Mouse (Mus musculus): ENCODE measurements at regions not wholly inside any gene's neighbourhood (a gene's known extent, or its start where the extent isn't known, plus 50 kb on each side); places are given as distances from the start of the nearest gene placed in this dataset.
A peak's percentile ranks its signal among the peaks of the same experiment; 100 is the strongest.

DNA sequence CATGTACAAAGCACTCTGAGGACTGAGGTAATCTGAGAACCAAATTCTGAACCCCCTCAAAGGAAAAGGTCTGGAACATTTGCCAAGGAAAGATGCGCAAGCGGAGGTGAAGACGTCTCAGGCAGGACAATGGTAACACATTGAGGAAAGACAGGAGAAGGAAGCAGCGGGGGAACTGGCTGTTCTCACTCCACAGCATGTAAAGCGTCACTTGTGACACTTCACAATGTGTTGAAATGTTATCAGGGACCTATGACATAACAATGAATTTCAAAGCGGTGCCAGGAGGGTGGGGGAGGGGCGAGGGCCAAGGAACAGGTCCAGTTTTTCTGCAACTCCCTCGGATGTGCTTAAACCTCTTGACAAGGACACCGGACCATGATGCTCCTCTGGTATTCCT lies 515.3 kb upstream of the Adgrl2 start:
- no peak for DNase-seq (ENCODE audit: low spot score in 2 of 2)

DNA sequence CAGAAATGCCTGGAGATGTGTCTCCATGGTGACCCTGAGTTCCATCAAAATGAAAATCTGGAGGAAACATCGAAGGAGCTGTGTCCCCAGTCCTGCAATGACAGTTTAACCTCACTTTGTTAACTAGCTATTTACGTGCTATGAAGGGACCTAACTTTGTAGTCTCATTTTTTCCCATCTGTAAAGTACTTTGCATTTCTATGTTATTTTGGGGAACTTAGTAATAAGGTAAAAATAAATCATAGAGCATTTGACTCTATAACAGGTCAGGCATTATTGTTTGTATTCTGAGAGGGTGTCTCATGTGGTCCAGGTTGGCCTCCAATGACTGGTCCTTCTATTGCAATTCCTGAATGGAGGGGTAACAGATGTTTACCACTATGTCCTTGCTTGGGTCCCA lies 513.6 kb upstream of the Adgrl2 start:
- DNase-seq (ENCODE audit: low spot score in 2 of 2), result no peak

- no peak for DNase-seq (ENCODE audit: low spot score in 2 of 2)
Observed at GRCm38 (mm10) chr3:149500130-149500529, 509.8 kb upstream of the Adgrl2 start.

- no peak for DNase-seq (ENCODE audit: low spot score in 2 of 2)
Observed at GRCm38 (mm10) chr3:149498765-149499164, 508.4 kb upstream of the Adgrl2 start.

- DNase-seq (ENCODE audit: low spot score in 2 of 2), result no peak
Observed at GRCm38 (mm10) chr3:149496829-149497471, 506.6 kb upstream of the Adgrl2 start.

- DNase-seq (ENCODE audit: low spot score in 2 of 2), result no peak
Observed at GRCm38 (mm10) chr3:149496122-149496521, 505.8 kb upstream of the Adgrl2 start.

DNA sequence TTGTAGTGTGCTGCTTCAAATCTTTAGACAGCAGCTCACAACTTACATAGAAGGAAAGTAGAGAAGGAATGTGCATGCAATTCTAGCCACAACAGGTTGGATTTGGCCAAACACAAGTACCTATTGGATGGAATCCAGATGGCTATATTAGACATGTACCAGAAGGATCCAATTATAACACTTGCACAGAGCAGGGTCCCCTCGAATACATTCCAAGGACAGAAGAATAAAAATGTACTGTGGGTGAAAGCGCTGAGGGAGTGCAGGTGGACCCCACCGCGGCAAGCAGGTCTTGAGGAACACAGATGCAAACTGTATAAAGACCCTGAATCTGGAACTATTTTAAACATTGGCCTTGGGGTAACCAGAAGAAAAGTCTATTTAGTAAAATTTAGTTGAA lies 497.8 kb upstream of the Adgrl2 start:
- no peak for DNase-seq (ENCODE audit: low spot score in 2 of 2)

- DNase-seq (ENCODE audit: low spot score in 2 of 2), result no peak
Observed at GRCm38 (mm10) chr3:149485406-149485805, 495.1 kb upstream of the Adgrl2 start.

DNA sequence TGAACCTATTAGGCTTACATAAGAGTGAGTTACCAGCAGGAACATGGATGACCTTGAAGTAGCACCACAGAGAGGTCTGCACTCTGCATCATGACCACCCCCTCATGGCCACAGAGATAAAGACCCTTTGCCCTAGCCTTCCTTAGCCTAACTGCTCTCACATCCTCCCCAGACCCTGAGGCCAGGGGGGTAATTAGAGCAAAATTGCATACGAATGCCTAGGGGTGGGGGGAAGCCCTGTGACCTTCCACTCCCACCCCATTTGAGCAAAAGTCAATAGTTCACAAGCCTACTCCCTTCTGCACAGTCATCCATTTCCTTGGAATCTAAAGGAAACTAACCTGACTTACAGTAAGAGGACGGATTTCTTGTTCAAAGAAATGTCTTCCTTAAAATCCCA lies 494.0 kb upstream of the Adgrl2 start:
- no peak for DNase-seq (ENCODE audit: low spot score in 2 of 2)

GRCm38 (mm10) chr3:149476151-149476550 lies 485.8 kb upstream of the Adgrl2 start:
- no peak for DNase-seq (ENCODE audit: low spot score in 2 of 2)

DNA sequence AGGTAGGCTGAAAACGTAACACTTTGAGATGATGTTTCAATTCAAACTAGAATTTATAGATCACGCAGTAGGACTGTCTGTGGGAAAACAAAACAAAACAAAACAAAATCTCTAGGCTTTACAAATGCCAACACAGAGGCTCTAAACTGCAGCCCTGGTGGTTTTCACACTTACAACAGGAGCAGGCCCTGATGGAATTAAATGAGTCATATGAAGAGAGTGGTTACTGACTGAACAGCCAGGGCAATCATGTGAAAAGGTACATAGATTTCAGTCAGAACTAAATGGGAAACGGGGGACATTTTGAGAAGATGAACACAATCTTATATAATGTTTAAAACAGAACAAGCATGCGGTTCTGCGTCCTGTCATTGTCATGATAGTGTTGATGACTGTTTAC lies 476.6 kb upstream of the Adgrl2 start:
- DNase-seq (ENCODE audit: low spot score in 2 of 2), result no peak

DNA sequence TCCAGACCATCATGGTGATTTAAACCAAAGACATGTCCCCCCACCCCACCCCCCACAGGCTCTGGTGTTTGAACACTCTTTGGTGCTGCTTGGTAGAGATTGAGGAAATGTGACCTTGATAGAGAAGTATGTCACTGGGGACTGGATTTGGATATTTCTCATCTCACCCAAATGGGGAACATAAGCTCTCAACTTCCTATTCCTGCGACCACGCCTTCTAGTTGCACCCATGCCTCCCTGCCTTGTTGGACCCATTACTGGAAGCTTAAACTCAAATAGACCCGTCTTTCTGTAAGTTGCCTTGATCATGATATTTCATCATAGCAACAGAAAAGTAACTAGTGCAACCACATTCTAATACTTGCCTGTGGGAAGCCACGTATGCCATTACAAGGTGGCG lies 474.2 kb upstream of the Adgrl2 start:
- no peak for DNase-seq (ENCODE audit: low spot score in 2 of 2)

DNA sequence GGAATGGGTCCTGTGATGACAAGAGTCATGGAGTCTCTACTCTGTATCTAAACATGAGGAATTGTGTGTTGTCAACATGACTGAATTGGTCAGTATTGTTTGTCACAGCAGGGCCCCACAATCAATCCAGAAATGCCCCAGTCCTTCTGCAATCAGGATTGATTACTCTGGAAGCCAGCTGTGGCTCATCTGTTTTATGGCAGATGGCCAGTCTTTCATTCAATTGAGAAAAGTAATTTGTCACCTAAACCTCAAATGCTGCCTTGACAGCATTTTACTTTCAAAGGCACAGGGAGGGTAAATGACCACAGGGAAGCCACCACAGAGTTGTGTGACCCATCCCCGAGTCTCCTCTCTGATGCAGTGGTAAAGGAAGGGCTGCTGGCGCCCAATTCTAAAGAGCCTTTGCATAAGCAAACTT lies 471.8 kb upstream of the Adgrl2 start:
- no peak for DNase-seq (ENCODE audit: low spot score in 2 of 2)

GRCm38 (mm10) chr3:149461613-149462012 lies 471.3 kb upstream of the Adgrl2 start:
- DNase-seq (ENCODE audit: low spot score in 2 of 2), result no peak

- no peak for DNase-seq (ENCODE audit: low spot score in 2 of 2)
Observed at GRCm38 (mm10) chr3:149449376-149449775, 459.0 kb upstream of the Adgrl2 start.

GRCm38 (mm10) chr3:149445991-149446564 lies 455.7 kb upstream of the Adgrl2 start:
- no peak for DNase-seq (ENCODE audit: low spot score in 2 of 2)

- peak in 1 of 2 experiments; percentile 18 for DNase-seq (ENCODE audit: low spot score in 2 of 2)
Observed at GRCm38 (mm10) chr3:149444854-149445577, 454.7 kb upstream of the Adgrl2 start.

- no peak for DNase-seq (ENCODE audit: low spot score in 2 of 2)
Observed at GRCm38 (mm10) chr3:149444377-149444776, 454.0 kb upstream of the Adgrl2 start.

DNA sequence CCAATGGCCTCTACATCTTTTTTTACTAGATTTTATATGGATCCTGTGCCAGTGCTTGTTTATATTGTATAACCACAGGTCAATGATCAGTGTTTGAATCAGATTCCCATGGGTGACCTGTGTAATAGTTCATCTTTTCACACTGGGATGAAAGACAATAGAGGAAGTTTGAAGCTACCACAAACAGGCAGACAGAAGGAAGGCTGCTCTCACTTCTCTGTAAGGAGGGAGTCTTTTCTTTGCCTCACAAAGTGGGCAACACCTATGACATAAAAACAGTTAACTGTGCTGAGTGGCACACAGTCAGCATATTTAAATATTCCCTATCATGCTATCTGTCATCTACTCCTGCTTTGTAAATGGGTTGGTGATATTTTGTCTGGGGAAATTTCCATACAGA lies 450.9 kb upstream of the Adgrl2 start:
- no peak for DNase-seq (ENCODE audit: low spot score in 2 of 2)

DNA sequence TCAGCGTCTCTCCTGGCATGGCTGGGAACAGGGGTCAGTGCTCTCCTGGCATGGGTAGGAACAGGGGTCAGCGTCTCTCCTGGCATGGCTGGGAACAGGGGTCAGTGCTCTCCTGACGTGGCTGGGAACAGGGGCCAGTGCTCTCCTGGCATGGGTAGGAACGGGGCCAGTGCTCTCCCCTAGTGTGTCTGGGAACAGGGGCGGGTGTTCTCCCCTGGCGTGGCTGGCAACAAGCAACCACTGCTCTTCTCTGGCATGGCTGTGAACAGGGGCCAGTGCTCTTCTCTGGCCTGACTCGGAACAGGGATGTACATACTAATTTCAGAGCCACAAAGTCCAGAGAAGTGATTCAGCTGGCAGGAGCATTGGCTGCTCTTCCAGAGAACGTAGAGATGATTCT lies 447.4 kb upstream of the Adgrl2 start:
- no peak for DNase-seq (ENCODE audit: low spot score in 2 of 2)

DNA sequence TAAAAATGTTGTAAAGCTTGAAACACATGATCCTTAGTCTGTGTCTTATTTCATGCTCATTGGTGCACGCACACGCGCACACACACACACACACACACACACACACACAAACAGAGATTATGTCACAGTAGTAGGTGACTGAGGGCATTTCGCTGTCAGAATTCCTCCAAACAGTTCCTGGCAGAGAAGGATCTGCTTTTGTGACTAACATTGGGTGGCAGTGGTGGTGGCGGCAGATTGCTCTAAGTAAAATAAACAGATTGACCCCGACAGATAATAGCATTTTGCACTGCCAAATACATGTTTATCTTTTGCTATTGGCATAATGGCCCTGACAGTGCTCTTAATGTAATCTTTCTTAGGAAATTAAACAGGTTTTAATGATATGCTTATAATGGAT lies 446.6 kb upstream of the Adgrl2 start:
- no peak for DNase-seq (ENCODE audit: low spot score in 2 of 2)

GRCm38 (mm10) chr3:149436420-149436819 lies 446.1 kb upstream of the Adgrl2 start:
- no peak for DNase-seq (ENCODE audit: low spot score in 2 of 2)

DNA sequence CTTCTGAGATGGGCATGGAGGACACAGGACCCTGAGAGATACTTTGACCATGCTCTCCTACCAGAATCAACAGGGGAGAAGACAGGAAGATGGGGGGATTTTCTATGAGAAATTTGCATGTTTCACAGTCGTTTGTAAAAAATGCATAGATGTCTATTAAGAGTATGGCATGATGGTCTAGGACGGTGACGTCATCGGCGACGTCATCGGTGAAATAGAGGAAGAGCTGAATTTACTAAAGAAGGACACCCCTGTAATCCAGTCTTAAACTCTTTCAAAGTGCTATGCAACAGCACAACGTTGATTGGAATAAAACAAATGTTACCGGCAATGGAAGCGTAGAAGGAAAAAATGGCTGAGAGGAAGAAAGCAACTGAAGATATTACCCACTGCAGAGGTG lies 441.4 kb upstream of the Adgrl2 start:
- no peak for DNase-seq (ENCODE audit: low spot score in 2 of 2)
